Mouse (Mus musculus) lung, postnatal 10 days (tissue): ENCODE measurements at regions not wholly inside any gene's neighbourhood (a gene's known extent, or its start where the extent isn't known, plus 50 kb on each side); places are given as distances from the start of the nearest gene placed in this dataset.

ENCODE experiments used
- DNase-seq: peaks from one replicate; pipeline ENCODE4 v3.0.0; 2021

DNA sequence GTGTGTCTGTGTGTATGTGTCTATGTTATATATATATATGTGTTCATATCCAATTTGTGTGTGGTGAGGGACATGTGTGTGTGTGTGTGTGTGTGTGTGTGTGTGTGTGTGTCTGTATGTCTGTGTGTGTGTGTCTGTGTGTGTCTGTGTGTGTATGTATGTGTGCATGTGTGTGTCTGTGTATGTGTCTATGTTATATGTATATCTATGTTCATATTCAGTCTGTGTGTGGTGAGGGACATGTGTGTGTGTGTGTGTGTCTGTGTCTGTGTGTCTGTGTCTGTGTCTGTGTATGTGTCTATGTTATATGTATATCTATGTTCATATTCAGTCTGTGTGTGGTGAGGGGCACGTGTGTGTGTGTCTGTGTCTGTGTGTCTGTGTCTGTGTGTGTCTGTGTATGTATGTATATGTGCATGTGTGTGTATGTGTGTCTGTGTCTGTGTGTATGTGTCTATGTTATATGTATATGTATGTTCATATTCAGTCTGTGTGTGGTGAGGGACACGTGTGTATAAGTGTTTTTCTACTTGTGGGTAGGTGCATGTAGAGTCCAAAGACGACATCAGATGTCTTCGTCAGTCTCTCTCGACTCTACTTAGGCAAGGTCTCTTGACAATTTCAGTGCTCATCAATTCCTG is 370.5 kb upstream of the Slc7a11 start:
- no peak for DNase-seq

DNA sequence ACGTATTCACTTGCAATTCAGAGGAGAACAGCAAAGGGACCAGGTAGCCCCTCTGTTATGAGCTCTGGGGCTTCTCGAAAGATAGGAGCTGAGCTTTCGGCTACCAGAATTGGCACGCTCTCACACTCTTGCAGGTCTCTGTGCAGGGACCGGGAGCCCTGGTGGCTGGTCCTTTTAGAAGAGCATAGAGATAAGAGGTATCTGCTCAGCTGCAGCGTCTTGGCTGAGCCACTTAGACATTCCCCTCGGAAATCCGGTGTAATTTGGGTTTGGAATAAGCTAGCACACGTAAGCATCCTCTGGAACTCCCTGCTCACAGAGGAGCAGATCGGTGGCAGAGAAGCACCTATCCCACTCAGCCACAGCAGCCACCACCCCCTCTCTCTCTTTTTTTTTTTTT is 372.3 kb upstream of the Slc7a11 start:
- DNase-seq = no peak

DNA sequence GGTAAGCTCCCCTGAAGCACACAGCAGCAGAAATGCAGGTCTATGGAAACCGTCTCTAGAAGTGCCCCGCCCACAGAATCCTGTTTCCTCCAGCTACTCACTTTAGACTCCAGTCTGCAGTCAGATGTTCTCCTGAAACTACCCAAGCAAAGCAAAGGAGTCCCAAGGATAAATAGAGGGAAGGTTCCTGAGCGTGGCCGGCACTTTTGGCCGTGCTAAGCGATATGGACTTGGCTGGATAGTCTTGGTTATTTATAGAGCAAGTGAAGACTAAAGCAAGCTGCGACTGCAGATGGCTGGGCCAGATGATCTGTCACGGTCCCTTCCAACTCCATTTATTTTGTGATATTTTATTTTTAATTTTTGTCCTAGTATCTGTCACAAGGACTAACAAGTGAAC is 373.1 kb upstream of the Slc7a11 start:
- peak; percentile 21 for DNase-seq

DNA sequence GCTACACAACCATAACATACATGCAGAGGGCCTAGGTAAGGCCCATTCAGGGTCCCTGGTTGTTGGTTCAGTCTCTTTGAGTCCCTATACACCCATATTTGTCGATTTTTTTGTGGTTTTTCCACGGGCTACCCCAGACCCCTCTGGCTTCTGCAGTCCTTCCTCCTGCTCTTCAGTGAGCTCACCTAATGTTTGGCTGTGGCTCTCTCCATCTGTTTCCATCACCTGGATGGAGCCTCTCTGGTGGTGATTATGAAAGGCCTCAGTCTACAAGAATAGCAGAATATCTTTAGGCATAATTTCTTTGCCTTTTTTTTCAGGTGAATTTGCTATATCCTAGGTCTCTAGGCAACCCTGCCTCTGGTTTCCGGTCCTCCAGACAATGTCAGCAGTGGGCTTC is 373.9 kb upstream of the Slc7a11 start:
- DNase-seq = no peak

DNA sequence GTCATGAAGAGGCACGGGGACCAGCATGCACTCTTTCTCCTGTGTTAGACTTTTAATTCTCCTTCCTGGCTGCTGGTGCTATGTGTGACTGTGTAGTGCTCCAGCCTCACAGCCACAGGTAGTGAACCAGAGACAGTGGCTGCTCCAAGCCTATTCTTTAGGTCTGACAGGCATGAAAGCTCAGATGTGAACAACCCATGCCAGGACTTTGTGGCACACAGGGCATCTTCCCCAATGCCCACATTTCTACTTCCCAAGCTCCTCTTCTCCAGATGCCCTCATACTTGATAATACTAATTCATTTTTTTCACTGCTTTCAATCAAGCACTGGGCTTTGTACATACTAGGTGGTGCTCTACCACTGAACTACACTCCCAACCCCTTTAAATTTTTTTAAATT is 377.4 kb upstream of the Slc7a11 start:
- DNase-seq = no peak

DNA sequence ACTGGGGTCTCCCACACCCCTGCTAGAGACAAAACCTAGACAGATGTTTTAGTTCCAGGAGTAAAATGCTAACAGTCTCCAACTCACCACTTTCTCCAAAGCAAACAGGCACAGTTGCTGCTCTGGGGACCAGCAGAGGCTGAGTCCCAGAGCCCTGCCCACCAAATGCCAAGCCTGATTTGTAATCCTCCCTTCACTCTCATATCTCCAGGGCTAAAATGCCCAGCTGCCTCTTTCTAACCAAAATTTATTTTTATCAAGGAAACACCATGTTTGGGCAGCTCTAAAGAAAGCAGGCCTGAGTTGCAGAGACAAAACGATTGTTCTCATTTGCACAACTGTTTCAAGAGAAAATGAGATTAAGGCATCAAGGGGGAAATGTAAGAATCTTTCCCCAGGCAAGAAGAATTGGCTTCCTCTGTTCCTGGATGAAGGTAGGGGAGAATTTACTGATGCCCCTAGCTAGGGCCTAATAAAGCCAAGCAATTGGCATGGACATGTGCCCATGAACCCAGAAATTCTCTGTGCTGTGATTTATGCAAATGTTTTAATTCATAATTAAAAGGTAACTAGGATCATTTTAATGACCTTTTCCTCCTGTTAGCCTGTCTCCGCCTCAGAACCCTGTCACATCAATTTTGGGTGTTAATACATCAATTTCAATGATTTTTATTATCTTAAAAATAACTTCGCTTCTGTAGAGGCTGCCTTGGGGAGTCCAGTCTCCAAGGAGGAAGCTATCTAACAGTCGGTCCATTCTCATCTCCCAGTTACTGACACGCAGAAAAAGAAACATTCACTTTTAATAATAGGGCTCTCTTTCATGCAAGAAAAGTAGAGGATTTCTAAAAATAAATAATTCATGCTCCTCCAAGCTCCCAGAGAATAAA is 382.4 kb upstream of the Slc7a11 start:
- no peak for DNase-seq

DNA sequence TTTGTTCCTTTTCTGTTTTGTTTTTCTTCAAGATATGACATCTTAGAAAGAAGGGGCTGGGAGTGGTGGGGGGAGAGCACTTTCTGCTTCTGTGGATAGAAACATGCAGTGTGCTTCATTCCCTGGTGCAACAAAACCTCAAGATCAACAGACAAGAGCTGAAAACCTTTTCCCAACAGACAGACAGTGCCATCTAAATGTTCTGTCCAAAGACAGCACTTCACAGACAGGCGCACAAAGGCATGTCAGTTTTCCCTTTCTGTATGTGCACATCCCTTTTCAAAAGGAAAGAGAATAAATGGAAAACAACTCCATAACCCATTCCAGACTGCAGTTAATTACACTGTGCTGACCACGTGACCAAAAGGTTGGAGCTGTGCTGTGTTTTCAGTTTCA is 383.0 kb upstream of the Slc7a11 start:
- no peak for DNase-seq

DNA sequence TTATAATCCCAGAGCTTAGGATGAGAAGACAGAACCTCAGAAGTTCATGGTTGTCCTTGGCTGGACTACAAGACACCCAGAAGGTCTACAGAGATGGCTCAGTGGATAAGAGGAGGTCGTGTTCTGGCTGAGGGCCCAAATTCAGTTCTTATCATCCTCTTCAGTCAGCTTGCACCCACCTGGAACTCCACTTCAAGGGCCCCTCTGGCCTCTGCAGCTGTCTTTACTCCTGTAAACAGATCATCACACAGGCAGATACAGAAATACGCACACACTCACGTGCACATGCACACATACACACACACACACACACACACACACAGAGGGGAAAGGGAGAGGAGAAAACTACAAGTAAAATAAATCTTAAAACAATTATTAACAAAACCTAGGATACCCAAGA is 385.8 kb upstream of the Slc7a11 start:
- no peak for DNase-seq

DNA sequence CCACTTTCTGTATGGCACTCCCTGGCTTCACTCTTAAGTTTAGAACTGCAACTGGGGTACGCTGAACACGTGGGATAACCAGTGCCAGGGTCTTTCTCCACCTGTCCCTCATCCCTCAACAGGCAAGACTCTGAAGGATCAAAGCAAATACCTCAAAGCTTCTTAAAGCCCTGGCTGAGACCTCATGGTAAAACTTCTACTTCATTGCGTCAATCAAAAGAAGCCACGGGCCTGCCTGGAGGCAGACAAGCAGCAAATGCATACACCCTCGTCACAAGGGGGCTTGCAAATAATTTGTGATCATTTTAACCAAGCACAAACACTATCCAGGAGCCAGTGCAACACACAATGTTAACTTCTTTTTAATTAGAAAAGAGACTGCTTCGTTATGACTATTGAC is 387.0 kb upstream of the Slc7a11 start:
- no peak for DNase-seq

DNA sequence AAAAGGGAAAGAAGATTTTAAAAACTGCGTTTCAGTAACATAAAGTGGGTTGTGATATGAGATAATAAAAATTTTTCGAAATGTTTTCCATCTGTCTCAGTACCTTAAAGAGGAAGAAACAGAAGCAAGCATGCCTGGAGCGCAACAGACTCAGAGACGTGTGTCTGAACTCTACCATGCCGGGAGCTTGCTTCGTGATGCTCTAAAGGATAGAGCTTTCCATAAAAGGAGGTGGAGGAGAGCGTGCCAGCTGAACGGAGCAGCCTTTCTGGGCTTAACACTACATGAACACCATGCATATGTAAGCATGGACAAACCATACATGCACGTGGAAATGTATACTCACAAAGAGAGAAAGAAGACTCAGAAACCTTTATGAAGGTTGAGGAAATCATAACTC is 387.5 kb upstream of the Slc7a11 start:
- DNase-seq = no peak

DNA sequence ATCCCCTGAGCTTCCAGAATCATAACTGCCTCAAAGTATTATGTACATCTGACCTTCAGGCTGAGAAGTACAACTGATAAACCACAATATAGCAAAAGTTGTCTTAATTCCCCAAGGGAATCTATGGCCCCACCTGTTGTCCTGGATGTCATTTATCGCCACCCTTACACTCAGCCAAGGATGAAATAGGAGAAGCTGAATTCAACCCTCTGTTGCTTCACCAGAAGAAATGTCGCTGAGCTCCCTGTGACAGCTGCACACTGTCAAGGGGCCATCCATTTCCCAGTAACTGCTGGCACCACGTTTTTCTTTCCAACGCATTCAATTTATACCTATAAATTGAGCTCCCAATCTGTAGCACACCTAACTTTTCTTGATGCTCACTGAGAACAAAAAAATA is 382.0 kb upstream of the Noct start:
- DNase-seq = no peak

DNA sequence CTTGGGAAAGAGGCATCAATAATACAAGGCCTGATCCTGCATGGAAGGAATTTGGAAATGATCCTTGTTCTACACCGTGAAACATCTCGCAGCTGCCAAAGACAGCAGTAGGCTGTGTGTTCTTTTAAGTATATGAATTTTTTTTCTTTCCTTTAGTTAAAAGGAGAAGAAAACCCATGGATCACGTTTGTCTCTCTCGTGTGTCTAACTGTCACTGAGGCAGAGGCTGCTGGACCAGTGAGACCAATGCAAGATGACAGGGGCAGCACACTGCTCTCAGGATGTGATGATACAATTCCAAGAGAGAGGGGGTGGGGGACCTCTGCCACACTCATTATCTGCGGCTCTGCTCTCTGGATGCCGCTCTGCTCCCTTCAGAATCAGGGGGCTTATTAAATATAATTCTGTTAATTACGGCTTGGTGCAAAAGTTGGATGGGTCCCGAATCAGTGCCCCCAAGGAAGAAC is 379.4 kb upstream of the Noct start:
- no peak for DNase-seq

DNA sequence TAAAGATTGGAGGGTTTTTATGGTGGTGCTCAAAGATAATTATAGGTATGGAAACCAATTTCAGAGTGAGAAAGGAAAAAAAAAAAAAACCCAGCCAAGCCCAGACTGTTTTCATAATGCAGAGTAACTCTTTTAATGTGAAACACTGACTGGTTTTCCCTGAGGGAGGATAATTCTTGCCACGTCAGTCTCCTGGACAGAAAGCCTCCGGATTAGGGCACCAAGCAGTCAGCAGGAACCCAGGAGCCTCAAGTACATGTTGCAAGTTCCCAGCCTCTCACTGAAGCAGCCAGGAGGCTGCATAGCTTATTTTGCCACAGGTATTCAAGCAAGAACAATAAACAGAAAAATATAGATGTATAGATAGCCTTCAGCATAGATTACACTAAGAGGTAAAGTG is 378.9 kb upstream of the Noct start:
- no peak for DNase-seq

DNA sequence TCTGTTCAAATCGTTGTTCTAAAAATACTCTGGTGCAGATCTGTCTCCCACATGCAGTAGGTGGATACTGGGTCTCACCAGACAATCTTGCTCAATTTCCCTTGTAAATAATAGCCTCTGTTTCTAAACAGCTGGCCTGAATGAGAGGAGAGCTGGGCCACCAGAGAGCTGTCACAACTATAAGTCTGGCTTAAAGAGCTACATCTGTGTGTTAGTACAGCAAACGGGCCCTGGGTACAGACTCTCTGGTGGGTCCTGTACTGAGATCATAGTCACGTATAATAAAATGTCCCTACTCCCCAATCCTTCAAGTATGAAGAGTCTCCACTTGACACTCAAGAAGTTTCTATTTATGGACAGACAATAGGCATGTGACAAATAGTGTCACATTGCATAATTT is 375.7 kb upstream of the Noct start:
- DNase-seq = no peak

DNA sequence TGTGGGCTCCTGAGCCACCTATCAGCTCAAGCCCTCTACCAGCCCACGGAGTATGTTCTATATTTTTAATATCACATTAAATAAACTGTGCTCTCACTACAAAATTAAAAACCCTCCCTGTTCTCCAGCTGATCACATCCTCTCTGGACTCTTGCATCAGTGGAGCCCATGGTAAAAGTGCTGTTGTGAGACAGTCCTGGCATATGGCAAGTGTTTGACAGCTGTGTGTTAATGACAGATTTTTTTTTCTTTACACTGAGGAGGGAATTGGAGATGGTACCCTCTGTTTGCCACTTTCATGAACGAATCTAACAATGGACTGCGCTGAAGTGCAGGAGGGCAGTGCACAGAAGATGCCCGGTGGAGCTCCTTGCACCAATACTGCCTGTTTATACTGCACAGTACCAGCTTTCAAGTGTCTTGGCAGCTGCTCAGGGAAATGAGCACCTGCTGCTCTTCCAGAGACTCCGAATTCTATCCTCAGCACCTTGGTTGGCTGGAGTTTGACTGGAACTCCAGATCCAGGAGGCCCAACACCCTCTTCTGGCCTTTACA is 373.1 kb upstream of the Noct start:
- DNase-seq = no peak

DNA sequence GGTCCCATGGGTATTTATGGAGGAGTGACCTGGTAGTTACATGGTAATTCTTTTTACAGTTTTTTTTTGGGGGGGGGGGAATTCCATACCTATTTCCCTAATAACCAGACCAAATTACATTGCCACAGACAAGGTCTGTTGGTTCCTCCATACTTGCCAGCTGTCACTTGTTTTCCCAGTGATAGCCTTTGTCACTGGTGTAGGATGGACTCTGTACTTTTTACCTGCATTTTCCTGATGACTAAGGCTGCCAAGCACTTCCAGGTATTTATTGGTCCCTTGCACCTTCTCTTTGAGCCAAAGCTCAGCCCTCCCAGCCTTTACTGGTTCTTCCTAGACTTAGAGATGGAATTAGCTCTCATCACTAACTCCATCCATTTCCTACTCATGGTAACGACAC is 357.1 kb upstream of the Noct start:
- no peak for DNase-seq

DNA sequence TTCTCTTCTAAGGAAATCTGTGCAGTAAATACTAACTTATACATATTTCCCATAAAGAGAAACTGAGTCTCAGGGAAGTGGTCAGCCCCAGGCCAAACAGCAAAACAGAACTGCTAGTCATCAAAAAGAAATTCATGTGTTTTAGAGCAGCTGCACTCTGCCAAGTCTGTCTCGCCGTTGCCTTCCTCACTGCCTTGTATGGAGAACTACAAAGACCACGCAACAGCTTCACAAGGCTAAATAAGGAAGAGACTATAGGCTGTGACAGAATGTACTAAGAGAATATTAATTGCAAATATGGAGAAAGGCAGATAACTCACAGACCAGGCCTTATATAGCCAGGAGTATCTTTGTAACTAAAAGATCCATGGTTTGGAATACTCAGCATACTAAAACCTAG is 355.0 kb upstream of the Noct start:
- DNase-seq = no peak

DNA sequence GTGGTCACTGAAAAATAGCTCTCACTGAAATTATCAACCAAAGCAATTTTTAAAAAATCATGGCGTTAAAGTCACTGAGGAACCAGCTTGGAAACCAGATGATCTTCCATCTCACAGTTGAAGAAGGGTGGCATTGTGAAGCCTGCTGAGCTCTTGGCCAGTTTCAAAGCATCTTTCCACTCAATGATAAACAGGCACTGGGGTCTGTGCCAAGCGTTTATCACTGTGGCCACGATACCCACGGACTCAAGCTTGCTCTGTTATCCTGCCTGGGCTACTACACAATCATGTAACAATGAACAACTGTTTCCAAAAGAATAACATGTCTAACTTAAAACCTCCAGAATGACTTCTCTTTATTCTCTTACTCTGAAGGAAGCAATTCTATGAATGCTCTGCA is 345.2 kb upstream of the Noct start:
- no peak for DNase-seq

DNA sequence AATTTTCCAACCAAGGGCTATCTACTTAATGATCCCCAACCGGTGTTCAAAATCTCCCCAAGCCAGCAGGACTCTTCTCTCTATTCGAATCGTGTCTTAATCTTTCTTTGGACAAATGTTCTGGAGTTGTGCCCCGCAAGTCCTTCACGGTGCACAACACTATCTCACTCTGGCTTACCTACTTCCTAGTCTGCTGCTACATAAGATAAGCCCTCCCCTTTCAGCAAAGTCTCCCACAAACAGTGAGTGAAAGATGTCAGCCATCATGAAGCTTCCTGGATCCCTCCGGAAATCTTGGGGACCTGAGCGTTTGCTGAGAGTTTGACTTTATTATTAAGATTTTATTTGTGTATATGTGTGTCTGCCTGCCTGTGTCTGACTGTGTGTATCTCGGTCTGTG is 344.7 kb upstream of the Noct start:
- DNase-seq = no peak

DNA sequence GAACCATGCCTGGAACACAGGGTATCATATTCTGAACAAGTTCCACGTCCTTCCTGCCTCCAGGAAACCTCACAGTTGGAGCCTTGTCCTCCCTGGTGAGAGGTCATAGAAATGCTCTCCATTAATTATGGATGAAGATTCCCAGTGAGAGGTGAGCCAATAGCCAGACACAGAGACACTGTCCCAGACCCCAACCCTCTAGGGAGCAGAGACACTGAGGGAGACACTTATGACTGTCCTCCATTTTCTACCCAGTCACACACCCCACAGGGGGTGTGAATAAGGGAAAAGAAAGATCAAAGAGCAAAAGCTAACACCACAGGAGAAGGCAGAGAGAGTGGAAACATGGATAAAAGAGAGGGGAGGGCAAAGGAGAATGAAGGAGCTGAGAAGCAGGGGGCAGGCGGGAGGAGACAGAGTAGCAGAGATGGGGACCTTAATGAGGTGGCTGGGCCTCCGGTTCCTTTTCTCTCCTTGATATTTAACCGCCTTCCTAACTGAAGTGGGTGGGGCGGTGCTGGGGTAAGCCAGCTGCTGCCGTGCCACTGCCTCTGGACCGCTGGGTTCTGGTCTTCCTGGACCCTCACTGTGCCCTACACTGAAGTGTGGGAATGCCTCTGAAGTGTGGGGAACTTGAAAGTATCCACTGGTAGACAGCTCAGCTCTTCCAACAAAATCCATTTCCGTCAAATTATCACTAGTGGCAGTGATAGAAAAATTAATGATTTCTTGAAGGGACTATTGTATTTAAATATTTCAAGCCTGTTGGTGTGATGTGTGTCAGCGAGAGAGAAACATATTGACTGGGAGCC is 342.6 kb upstream of the Noct start:
- DNase-seq = no peak

DNA sequence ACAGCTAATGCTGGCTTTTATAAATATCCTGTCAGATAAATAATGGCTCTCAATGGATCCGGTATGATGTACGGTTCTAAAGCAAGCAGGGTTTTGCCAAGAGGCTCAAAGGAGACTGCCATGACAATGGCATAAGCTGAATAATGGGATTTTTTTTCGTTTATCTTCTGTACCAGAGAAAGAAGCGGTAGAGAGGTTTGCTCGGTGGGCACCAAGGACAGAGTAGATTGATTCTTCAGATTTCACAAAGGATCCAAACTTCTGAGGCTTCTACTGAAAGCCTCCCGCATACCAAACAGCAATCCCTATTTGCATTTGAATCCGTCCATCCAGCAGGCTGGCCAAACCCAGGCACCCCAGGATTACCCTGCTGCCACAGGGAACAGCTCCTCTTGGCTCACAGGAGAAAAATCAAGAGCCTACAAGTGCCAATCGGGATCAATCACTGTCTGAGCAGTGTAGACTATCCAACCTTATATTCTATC is 342.0 kb upstream of the Noct start:
- no peak for DNase-seq

DNA sequence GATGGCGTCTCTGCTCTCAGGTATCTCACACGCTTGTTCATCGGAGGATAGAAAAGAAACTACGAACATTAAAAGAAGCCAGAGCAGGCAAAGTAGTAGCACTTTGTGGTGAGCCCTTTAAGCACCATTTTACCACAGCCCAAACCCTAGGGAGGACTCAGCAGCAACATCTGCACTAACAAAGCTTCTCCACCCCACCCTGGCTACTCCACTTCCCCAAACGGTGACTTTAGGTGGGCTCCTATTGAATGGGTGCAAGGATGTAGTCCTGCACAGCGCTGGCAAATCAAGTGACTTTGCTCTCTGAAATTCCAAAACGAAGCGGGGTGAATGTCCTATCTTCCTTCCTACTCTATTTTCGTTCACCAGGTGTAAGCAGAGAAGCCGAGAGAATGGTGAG is 337.9 kb upstream of the Noct start:
- DNase-seq = no peak

DNA sequence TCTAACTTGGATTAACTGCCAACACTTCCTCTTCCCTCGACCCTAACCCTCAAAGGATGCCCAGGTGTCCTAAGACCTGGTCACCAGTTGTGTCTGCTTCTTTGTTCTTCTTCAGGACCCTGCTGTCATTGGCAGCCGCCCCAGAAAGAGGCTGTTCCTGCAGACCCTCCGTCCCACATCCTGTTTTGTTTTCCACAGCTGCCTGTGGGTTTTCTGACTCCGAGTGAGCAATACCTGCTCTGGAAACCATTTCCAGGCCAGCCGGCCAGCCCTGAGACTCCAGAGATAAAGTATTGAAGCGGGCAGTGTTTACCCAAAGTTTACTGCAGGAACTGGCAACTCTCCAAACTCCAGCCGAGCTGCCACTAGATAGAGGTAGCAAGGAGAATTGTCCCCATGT is 337.2 kb upstream of the Noct start:
- no peak for DNase-seq
